Mouse (Mus musculus) erythroblast, embryonic 14.5 days (primary cell): Measurements from ENCODE around the gene Enpp6.

Source experiments
- GATA1 ChIP-seq: IDR thresholded peaks from 2 replicates; pipeline ENCODE4 v1.6.1; 2012; ENCODE audit warnings: low read length, inconsistent platforms, mixed read lengths
- TAL1 ChIP-seq: IDR thresholded peaks from 3 replicates; pipeline ENCODE4 v1.6.1; 2012; ENCODE audit warnings: low read length, inconsistent platforms, mixed read lengths

- TF ChIP-seq GATA1 (no peak), TAL1 (no peak)
Measured at GRCm38 (mm10) chr8:47114133-47114796, 127.6 kb downstream of the Enpp6 start.
